ENCODE assay signal across 9 mouse cellular contexts in the genomic region with DNA sequence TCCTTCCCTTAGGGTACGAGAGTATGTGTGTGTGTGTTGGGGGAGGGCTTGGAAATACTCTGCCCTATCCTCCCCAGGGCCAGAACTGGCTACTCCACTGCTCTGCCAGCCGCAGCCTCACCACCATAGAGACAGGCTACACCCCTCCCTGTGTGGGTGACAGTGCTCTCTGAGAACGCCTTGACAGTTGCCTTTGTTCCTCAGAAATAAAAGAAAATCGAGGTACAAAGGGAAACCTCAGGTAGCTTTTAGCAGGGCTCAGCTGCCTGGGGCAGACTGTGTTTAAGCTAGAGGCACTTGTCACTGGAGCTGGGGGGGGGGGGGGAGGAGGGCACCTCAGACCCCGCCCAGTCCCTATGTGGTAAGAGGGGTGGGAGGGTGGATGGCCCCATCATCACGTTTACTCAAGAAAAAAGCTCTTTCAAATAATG. TPM values are rescaled to one million over a fixed set of nuclear protein-coding genes. Genes with fewer than 3 reads are reported as not detected.
A peak's percentile ranks its signal among the peaks of the same experiment; 100 is the strongest.
DNase-seq lines count a peak whose midpoint lies in the region; ATAC-seq lines count a peak whose summit lies in the region.
"Had no signal": no experiment of that assay in that cellular context is flagged by ENCODE, and none has a peak within 500 bp of the region (broad histone marks: within the 10 kb centered on the region; RNA-seq: fewer than 3 reads in every experiment).

No protein-coding gene starts in this region.

- no peak overlapping the region; the same call in 1 of the 2 replicates for H3K4me3 ChIP-seq in heart, embryonic 10.5 days
- H3K4me3 ChIP-seq in hindbrain, embryonic 11.5 days (ENCODE audit: low read depth, low read length): no peak overlapping the region
- H3K4me3 ChIP-seq in neural tube, embryonic 12.5 days: no peak overlapping the region

- H3K4me1 ChIP-seq in heart, embryonic 10.5 days: peaks cover 68% of the 10 kb centered on the region
- H3K4me1 ChIP-seq in hindbrain, embryonic 11.5 days (replicated peaks; ENCODE audit: control insufficient read depth, insufficient read depth, low read length): peaks cover 36% of the 10 kb centered on the region
- H3K4me1 ChIP-seq in neural tube, embryonic 12.5 days: peaks cover 66% of the 10 kb centered on the region

- H3K27me3 ChIP-seq in heart, embryonic 10.5 days (ENCODE audit: insufficient read depth, poor library complexity, severe bottlenecking): peaks cover 84% of the 10 kb centered on the region
- peaks cover 9% of the 10 kb centered on the region for H3K27me3 ChIP-seq in hindbrain, embryonic 11.5 days (ENCODE audit: control insufficient read depth, insufficient read depth, low read length)
- H3K27me3 ChIP-seq in neural tube, embryonic 12.5 days (replicated peaks): peaks cover 42% of the 10 kb centered on the region

- H3K4me2 ChIP-seq in hindbrain, embryonic 11.5 days (replicated peaks; ENCODE audit: low read depth, low read length): peak overlapping the region; percentile 32; the same call in 1 of the 2 replicates
- peak overlapping the region; percentile 51 for H3K4me2 ChIP-seq in neural tube, embryonic 12.5 days (replicated peaks)

- H3K36me3 ChIP-seq in heart, embryonic 10.5 days: no peaks in the 10 kb centered on the region
- H3K36me3 ChIP-seq in hindbrain, embryonic 11.5 days (ENCODE audit: control insufficient read depth, insufficient read depth, low read length): no peaks in the 10 kb centered on the region
- H3K36me3 ChIP-seq in neural tube, embryonic 12.5 days: no peaks in the 10 kb centered on the region

- ATAC-seq in hindbrain, embryonic 11.5 days (ENCODE audit: low FRiP score): peak; percentile 76
- peak; percentile 67 for ATAC-seq in neural tube, embryonic 12.5 days (ENCODE audit: low FRiP score, low read depth)

- peak overlapping the region; percentile 74 for H3K27ac ChIP-seq in heart, embryonic 10.5 days
- H3K27ac ChIP-seq in hindbrain, embryonic 11.5 days (ENCODE audit: low read depth, low read length): peak overlapping the region; percentile 95
- H3K27ac ChIP-seq in neural tube, embryonic 12.5 days: peak overlapping the region; percentile 62

- peak overlapping the region; percentile 34 for H3K9ac ChIP-seq in hindbrain, embryonic 11.5 days (ENCODE audit: low read depth, low read length)
- H3K9ac ChIP-seq in neural tube, embryonic 12.5 days: 0 out of 2 replicates have a peak overlapping the region, but pooled peaks have one; percentile 10

- no peaks in the 10 kb centered on the region for H3K9me3 ChIP-seq in heart, embryonic 10.5 days
- H3K9me3 ChIP-seq in hindbrain, embryonic 11.5 days (ENCODE audit: control insufficient read depth, low read length): no peaks in the 10 kb centered on the region
- H3K9me3 ChIP-seq in neural tube, embryonic 12.5 days: no peaks in the 10 kb centered on the region

- WGBS in heart, embryonic 10.5 days: 14% methylated on average over 5 of the region's 6 CpGs
- WGBS in hindbrain, embryonic 11.5 days: 5% methylated on average over 6 of the region's 6 CpGs
- WGBS in neural tube, embryonic 12.5 days: 4% methylated on average over 5 of the region's 6 CpGs

- no peak for DNase-seq in heart, embryonic 10.5 days (ENCODE audit: low spot score)
- DNase-seq in heart, postnatal 4 days: no peak
- DNase-seq in T-cell, adult 2 months (ENCODE audit: low spot score): peak; percentile 82
- peak; percentile 63 for DNase-seq in hindbrain, embryonic 11.5 days (ENCODE audit: low spot score)
- no peak for DNase-seq in layer of hippocampus, adult 9-11 months
- no peak for DNase-seq in cerebellum, adult 18-20 months
- DNase-seq in c-Kit-positive CD71-positive TER-119-positive erythroid progenitor cells, embryonic 14.5 days (ENCODE audit: low spot score): no peak
- DNase-seq: heart, postnatal 10 days had no signal

RNA-seq across cellular contexts. Expression of a gene that starts 6.3 kb away (rescaled TPM):
- polyA plus RNA-seq in heart, embryonic 10.5 days (2016; fragmentation: Nextera tagmentation; extraction: Ambion mirVana): 0.07 TPM in 1 of 2 replicates, not detected in the other
- not detected for total RNA-seq in heart, postnatal 4 days (2021)
- 0.31 and 0.99 TPM in 2 replicates for polyA plus RNA-seq in hindbrain, embryonic 11.5 days (2014; fragmentation: Nextera tagmentation; extraction: Ambion mirVana)
- 0.70 and 1.3 TPM in 2 replicates for polyA plus RNA-seq in neural tube, embryonic 12.5 days (2016; fragmentation: Nextera tagmentation; extraction: Ambion mirVana)
- total RNA-seq: heart, postnatal 10 days had no signal

RNA-seq across cellular contexts. Expression of a gene that starts 48.7 kb away (rescaled TPM):
- polyA plus RNA-seq in heart, embryonic 10.5 days (2016; fragmentation: Nextera tagmentation; extraction: Ambion mirVana): 2.7 and 16.3 TPM in 2 replicates
- under 1 TPM; 0.11 to 0.26 TPM for total RNA-seq in heart, postnatal 4 days (2021)
- 8.2 and 12.7 TPM in 2 replicates for polyA plus RNA-seq in hindbrain, embryonic 11.5 days (2014; fragmentation: Nextera tagmentation; extraction: Ambion mirVana)
- 40.5 and 46.6 TPM in 2 replicates for polyA plus RNA-seq in neural tube, embryonic 12.5 days (2016; fragmentation: Nextera tagmentation; extraction: Ambion mirVana)

Comparison
In these comparisons a context has a peak if more than half of its experiments do, and no peak if none do; other contexts are left out.
1. DNase-seq: peak in T-cell, adult 2 months (single experiment) and hindbrain, embryonic 11.5 days (single experiment); none in heart, embryonic 10.5 days (single experiment), heart, postnatal 4 days (single experiment), layer of hippocampus, adult 9-11 months (single experiment), cerebellum, adult 18-20 months (0 of 2) and c-Kit-positive CD71-positive TER-119-positive erythroid progenitor cells, embryonic 14.5 days (single experiment).
2. Peak in every context shown above with its lines, with median percentiles within 50 percentile points of each other: H3K27ac ChIP-seq.